Mouse (Mus musculus) midbrain, postnatal 0 days (tissue): Measurements from ENCODE around the gene Pcbp1. TPM values are rescaled to one million over a fixed set of nuclear protein-coding genes. Genes with fewer than 3 reads are reported as not detected.
A peak's percentile ranks its signal among the peaks of the same experiment; 100 is the strongest.

Source experiments
- ATAC-seq: fragments of 200-750 bp; cut with Nextera tagmentation; 2 replicates; pipeline ENCODE4 v1.8.0; 2017; ENCODE audit warnings: moderate number of reproducible peaks, mild to moderate bottlenecking, moderate TSS enrichment, moderate library complexity; ENCODE audit not compliant: low FRiP score
- DNase-seq: peaks from one replicate; pipeline ENCODE4 v3.0.0-alpha.2; 2015; ENCODE audit warnings: low spot score
- H3K27ac ChIP-seq: fragments of 300-500 bp; sonication (generic); 2 replicates; pipeline ENCODE4 v1.5.1; 2014; ENCODE audit warnings: low read depth, mild to moderate bottlenecking, low read length, mixed read lengths
- H3K27me3 ChIP-seq: fragments of 300-500 bp; sonication (generic); 2 replicates; pipeline ENCODE4 v1.6.1; 2014; ENCODE audit warnings: low read length, control low read depth, mixed read lengths; ENCODE audit not compliant: insufficient read depth
- H3K36me3 ChIP-seq: fragments of 300-500 bp; sonication (generic); 2 replicates; pipeline ENCODE4 v1.6.1; 2014; ENCODE audit warnings: low read length, control low read depth, mixed read lengths; ENCODE audit not compliant: insufficient read depth
- H3K4me1 ChIP-seq: fragments of 300-500 bp; sonication (generic); 2 replicates; pipeline ENCODE4 v1.6.1; 2014; ENCODE audit warnings: mild to moderate bottlenecking, control low read depth, antibody characterized with exemption, low read length, mixed read lengths; ENCODE audit not compliant: insufficient read depth
- H3K4me2 ChIP-seq: fragments of 300-500 bp; sonication (generic); 2 replicates; pipeline ENCODE4 v1.6.1; 2014; ENCODE audit warnings: low read depth, mild to moderate bottlenecking, low read length, mixed read lengths; ENCODE audit not compliant: poor library complexity, severe bottlenecking
- H3K4me3 ChIP-seq: fragments of 300-500 bp; sonication (generic); 2 replicates; pipeline ENCODE4 v1.5.1; 2014; ENCODE audit warnings: low read depth, mild to moderate bottlenecking, low read length, moderate library complexity
- H3K9ac ChIP-seq: fragments of 300-500 bp; sonication (generic); replicated peaks from 2 replicates; pipeline ENCODE4 v1.6.1; 2014; ENCODE audit warnings: mild to moderate bottlenecking, low read length, moderate library complexity, mixed read lengths; ENCODE audit not compliant: poor library complexity, severe bottlenecking
- H3K9me3 ChIP-seq: fragments of 300-500 bp; sonication (generic); 2 replicates; pipeline ENCODE4 v1.6.1; 2016; ENCODE audit warnings: low read length, control low read depth
- CTCF ChIP-seq: IDR thresholded peaks from 2 replicates; pipeline ENCODE4 v1.5.1; 2016; ENCODE audit warnings: antibody characterized with exemption, mild to moderate bottlenecking
- WGBS: fragments of 180-500 bp; shearing (Covaris S2); extraction: QIAGEN DNeasy Blood & Tissue Kit; methylation state at CpG from one replicate; pipeline ENCODE4 v1.1.7; 2014; 5-methylcytosine and 5-hydroxymethylcytosine counted together
- polyA plus RNA-seq: library from polyadenylated mRNA; unstranded; fragments of >200 nt; fragmentation: Nextera tagmentation; extraction: Ambion mirVana; gene quantifications from 2 replicates; pipeline ENCODE4 v1.2.1, GENCODE M21; 2015
- total RNA-seq: library from RNA; depleted of rRNA; stranded (reverse); fragments of >200 nt; gene quantifications from 2 replicates; pipeline ENCODE4 v1.2.3, GENCODE M21; 2014

Gene Pcbp1
- total and polyA plus RNA-seq, 2 experiments from 2014 or later, result 72.8 to 292 TPM

GRCm38 (mm10) chr6:86545236-86545635, 19.1 kb upstream of the Pcbp1 start:
- Histone ChIP-seq H3K9me3 (no peaks in the 10 kb centered on the region), H3K9ac (no peak overlapping the region), H3K4me2 (no peak overlapping the region), H3K4me3 (no peak overlapping the region), H3K36me3 (peaks cover 19% of the 10 kb centered on the region), H3K4me1 (no peaks in the 10 kb centered on the region), H3K27me3 (no peaks in the 10 kb centered on the region), H3K27ac (no peak overlapping the region)
- peak; percentile 81 for DNase-seq
- no peak for ATAC-seq
- TF ChIP-seq CTCF, result peak; percentile 87
- 44% methylated on average over 4 of the region's 4 CpGs for WGBS

DNA sequence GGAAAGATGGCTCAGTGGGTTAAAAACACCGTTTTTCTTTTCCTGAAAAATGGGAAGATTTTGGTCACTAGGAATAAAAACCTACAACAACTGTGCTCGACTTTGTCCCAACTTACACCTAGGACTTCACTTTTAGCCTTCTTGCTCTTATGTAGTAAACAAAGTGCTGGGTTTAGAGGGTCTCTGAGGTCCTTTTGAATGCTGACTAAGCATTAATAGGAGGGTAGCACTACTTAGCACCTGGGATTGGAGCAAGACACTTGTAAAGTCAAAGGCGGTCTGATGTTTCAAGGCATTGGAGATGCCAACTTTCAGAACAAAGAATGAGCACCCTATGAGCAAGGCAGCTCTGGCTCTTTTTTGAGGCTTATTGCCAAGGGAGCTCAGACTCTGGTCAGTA, 17.7 kb upstream of the Pcbp1 start:
- Histone ChIP-seq H3K36me3 (peaks cover 17% of the 10 kb centered on the region), H3K4me3 (no peak overlapping the region), H3K9ac (no peak overlapping the region), H3K27me3 (no peaks in the 10 kb centered on the region), H3K9me3 (no peaks in the 10 kb centered on the region), H3K4me2 (no peak overlapping the region), H3K4me1 (no peaks in the 10 kb centered on the region), H3K27ac (no peak overlapping the region)
- no peak for DNase-seq
- no peak for ATAC-seq
- WGBS, result 86% methylated on average over 3 of the region's 3 CpGs
- TF ChIP-seq CTCF, result no peak

- no peak for ATAC-seq
- peaks cover 17% of the 10 kb centered on the region for H3K36me3 ChIP-seq
- H3K4me3 ChIP-seq, result no peak overlapping the region
- H3K4me1 ChIP-seq, result no peaks in the 10 kb centered on the region
- TF ChIP-seq CTCF, result no peak
- H3K27me3 ChIP-seq, result no peaks in the 10 kb centered on the region
- no peak overlapping the region for H3K27ac ChIP-seq
- no peak overlapping the region for H3K9ac ChIP-seq
- DNase-seq, result no peak
- no peaks in the 10 kb centered on the region for H3K9me3 ChIP-seq
- WGBS, result 97% methylated on average over 13 of the region's 13 CpGs
- H3K4me2 ChIP-seq, result no peak overlapping the region
Measured at GRCm38 (mm10) chr6:86543060-86543459, 16.9 kb upstream of the Pcbp1 start.

- no peak for ATAC-seq
- TF ChIP-seq CTCF, result peak; percentile 44
- Histone ChIP-seq H3K4me3 (no peak overlapping the region), H3K4me1 (no peaks in the 10 kb centered on the region), H3K27me3 (no peaks in the 10 kb centered on the region), H3K4me2 (no peak overlapping the region), H3K27ac (no peak overlapping the region), H3K9me3 (no peaks in the 10 kb centered on the region), H3K9ac (no peak overlapping the region), H3K36me3 (peaks cover 19% of the 10 kb centered on the region)
- DNase-seq, result no peak
- 80% methylated on average over 2 of the region's 2 CpGs for WGBS
Measured at GRCm38 (mm10) chr6:86541650-86542049, 15.5 kb upstream of the Pcbp1 start.

DNA sequence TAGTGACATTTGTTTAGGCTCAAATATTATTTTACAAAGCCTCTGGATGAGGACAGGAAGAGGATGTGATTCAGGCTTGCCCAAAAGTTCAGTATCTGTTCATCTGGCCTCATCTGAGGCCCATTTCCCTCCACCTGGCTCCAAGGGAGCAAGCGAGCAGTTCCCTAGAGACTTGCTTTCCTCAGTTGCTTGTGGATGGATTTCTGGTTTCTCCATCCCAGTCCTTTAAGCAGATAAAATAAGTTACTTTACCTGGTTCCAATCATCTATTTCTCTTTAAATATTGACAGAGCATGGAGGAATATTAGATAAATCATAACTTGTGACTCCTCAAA, 2.3 kb upstream of the Pcbp1 start:
- Histone ChIP-seq H3K27me3 (no peaks in the 10 kb centered on the region), H3K27ac (no peak overlapping the region), H3K4me3 (no peak overlapping the region), H3K4me1 (0 out of 2 replicates have a peak, but pooled peaks cover under 1% of the 10 kb centered on the region), H3K9ac (no peak overlapping the region), H3K36me3 (0 out of 2 replicates have a peak, but pooled peaks cover 4% of the 10 kb centered on the region), H3K9me3 (no peaks in the 10 kb centered on the region), H3K4me2 (no peak overlapping the region)
- no peak for TF ChIP-seq CTCF
- WGBS, result 85% methylated on average over 1 of the region's 1 CpGs
- ATAC-seq, result no peak
- no peak for DNase-seq

DNA sequence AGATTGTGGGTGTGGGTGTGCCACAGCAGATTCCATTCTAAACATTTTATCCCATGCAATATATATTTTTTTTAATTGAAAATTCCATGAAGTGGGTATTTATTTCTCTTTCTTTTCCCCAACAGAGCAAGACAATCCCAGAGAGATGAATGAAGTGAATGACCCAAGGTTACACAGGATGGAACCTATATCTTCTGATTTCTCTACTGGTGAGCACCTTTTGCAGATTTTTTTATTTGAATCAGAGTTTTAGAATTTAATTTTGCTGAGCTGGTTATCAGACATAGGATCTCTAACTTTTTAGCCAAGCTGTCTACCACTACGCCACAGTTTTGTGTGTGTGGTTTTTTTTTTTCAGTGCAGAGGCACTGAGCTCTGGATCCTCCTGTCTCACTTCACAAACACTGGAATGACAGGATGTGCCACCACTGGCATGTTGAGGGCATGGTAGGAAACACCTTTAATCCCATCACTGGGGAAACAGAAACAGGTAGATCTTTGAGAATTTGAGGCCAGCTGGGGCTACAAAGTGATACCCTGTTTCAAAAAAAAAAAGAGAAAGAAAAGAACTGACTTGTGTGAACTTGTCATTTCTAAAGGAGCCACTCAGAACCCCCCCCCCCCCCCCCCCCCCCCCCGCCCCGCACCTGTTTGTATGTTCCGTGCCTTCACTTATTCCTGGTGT, 1.8 kb upstream of the Pcbp1 start:
- no peak for TF ChIP-seq CTCF
- WGBS, result 80% methylated on average over 2 of the region's 4 CpGs

More for the DNA sequence above, 1.8 kb upstream of the Pcbp1 start:
- DNase-seq (no peak), ATAC-seq (no peak)
- Histone ChIP-seq H3K4me1 (peaks cover 4% of the 10 kb centered on the region; the same call in 1 of the 2 replicates), H3K27ac (peak overlapping the region; percentile 100), H3K27me3 (no peaks in the 10 kb centered on the region), H3K4me2 (peak overlapping the region; percentile 95), H3K4me3 (peak overlapping the region; percentile 57), H3K36me3 (0 out of 2 replicates have a peak, but pooled peaks cover 4% of the 10 kb centered on the region), H3K9ac (no peak overlapping the region), H3K9me3 (no peaks in the 10 kb centered on the region)
